Mouse (Mus musculus): ENCODE data around the gene Gm6525.

The Gm6525 gene

DNA sequence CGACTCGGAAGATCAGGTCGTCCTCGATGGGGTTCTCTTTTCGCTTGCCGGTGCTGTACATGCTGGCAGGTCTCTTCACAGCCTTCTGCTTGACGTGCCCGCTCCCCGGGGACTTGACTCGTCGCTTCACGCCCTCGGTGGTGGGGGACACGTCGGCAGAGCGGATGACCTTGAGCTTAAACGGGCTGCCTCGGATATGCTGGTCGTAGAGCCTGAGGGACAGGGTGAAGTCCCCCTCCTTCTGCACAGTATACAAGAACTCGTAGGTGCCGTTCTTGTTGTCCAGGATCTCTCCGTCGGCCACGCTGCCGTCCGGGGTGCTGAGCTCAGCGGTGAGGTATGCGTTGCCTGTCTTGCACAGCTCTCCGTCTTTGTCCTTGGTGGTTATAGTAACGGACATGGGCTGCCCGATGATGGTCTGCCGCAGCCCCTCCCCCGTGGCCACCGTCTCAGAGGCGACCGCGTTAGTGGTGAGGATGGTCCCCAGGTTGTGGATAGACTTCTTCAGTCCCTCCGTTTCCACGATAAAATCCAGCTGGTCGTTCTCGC lies 16.7 kb downstream of the Gm6525 start:
- Histone ChIP-seq H3K27me3 (ENCODE audit: control insufficient read depth, insufficient read depth, low read length, poor library complexity, severe bottlenecking) (no peaks in the 10 kb centered on the region), H3K36me3 (ENCODE audit: control insufficient read depth, insufficient read depth, low read length, poor library complexity, severe bottlenecking) (no peaks in the 10 kb centered on the region)
- DNase-seq (ENCODE audit: low read depth, low spot score): peak; percentile 63

- no peak for DNase-seq (ENCODE audit: low read depth, low spot score)
Observed at GRCm38 (mm10) chr3:84191141-84191881, 17.4 kb downstream of the Gm6525 start.

DNA sequence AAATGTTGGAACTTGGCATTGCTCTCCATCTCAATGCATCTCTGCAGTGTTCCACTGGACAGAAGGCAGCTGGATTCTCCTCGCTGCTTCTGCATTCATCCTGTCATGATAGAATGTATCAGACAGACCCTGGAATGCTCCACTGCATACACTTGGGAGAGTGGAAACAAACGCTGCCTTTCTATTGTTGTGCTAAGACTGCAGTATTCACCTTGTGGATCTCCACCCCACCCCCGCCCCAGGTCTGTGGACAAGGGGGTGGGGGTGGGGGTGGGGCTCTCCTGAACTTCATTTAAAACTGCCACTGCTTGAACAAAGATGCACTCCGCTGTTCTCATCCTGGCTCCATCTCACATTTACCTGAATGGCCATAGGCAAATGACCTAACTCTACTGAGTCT lies 20.0 kb downstream of the Gm6525 start:
- no peak for DNase-seq (ENCODE audit: low read depth, low spot score)
- H3K27me3 ChIP-seq (ENCODE audit: control insufficient read depth, insufficient read depth, low read length, poor library complexity, severe bottlenecking): no peaks in the 10 kb centered on the region
- H3K36me3 ChIP-seq (ENCODE audit: control insufficient read depth, insufficient read depth, low read length, poor library complexity, severe bottlenecking): no peaks in the 10 kb centered on the region

More at GRCm38 (mm10) chr3:84191141-84191881, 17.4 kb downstream of the Gm6525 start:
- Histone ChIP-seq H3K27me3 (ENCODE audit: control insufficient read depth, insufficient read depth, low read length, poor library complexity, severe bottlenecking) (no peaks in the 10 kb centered on the region), H3K36me3 (ENCODE audit: control insufficient read depth, insufficient read depth, low read length, poor library complexity, severe bottlenecking) (no peaks in the 10 kb centered on the region)

GRCm38 (mm10) chr3:84198229-84198628 lies 24.3 kb downstream of the Gm6525 start:
- no peaks in the 10 kb centered on the region for H3K27me3 ChIP-seq (ENCODE audit: control insufficient read depth, insufficient read depth, low read length, poor library complexity, severe bottlenecking)
- no peak for DNase-seq (ENCODE audit: low read depth, low spot score)
- no peaks in the 10 kb centered on the region for H3K36me3 ChIP-seq (ENCODE audit: control insufficient read depth, insufficient read depth, low read length, poor library complexity, severe bottlenecking)

GRCm38 (mm10) chr3:84199516-84199915 lies 25.6 kb downstream of the Gm6525 start:
- no peaks in the 10 kb centered on the region for H3K36me3 ChIP-seq (ENCODE audit: control insufficient read depth, insufficient read depth, low read length, poor library complexity, severe bottlenecking)
- no peak for DNase-seq (ENCODE audit: low read depth, low spot score)
- no peaks in the 10 kb centered on the region for H3K27me3 ChIP-seq (ENCODE audit: control insufficient read depth, insufficient read depth, low read length, poor library complexity, severe bottlenecking)

DNA sequence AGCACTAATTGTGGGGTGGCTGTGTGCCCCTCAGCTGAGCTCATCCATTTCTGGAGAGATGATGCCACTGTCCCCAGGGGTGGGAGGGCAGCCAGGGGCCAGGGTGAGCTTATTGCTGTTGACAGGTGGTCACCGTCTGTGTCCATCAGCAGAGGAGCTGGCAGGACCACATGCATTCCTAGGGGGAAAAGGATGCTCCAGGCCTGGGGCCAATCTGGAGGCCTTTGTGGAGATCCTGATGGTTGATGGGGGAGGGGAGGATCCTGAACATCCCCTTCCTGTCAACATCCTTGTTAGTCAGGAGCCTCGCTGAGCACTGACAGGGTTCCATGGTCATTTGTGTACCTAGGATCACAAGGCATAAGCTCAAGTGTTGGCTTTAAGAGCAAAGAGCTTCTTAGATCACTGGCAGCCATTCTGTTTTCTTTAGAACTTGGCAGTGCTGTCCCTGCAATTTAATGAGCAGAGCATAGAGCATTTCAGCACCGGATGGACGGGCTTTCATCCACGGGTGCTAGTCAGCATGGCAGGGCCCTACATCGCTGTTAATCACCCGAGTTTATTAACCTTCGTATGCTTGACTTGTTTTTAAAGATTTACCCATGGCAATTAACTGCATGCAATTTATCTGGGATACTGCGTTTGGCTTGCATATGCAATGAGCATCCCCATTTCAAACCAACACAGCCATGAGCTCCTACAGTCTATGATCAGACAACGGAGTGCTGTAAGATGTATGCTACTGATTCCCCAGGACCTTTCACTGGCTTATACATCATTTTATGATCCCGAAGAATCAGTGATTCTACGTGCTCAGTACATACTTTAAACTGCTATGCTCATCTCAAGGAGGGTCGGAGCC lies 26.9 kb downstream of the Gm6525 start:
- Histone ChIP-seq H3K36me3 (ENCODE audit: control insufficient read depth, insufficient read depth, low read length, poor library complexity, severe bottlenecking) (no peaks in the 10 kb centered on the region), H3K27me3 (ENCODE audit: control insufficient read depth, insufficient read depth, low read length, poor library complexity, severe bottlenecking) (no peaks in the 10 kb centered on the region)
- DNase-seq (ENCODE audit: low read depth, low spot score): no peak

DNA sequence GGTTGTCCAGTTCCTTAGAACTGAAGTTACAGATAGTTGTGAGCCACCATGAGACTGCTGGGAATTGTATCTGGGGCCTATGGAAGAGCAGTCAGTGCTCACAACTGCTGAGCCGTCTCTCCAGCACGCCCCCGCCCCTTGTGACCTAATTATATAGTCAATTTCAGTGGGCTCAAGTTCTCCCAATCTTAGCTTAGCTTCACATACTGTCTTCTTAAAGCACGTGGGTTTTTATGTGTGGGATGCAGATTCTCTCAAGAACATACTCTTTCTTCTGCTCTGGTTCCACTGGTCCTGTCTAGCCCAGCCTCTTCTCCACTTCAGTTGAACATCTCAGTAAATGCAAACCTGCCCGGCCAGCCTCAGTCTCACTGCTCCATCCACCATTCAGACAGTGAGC lies 30.7 kb downstream of the Gm6525 start:
- H3K36me3 ChIP-seq (ENCODE audit: control insufficient read depth, insufficient read depth, low read length, poor library complexity, severe bottlenecking): no peaks in the 10 kb centered on the region
- no peak for DNase-seq (ENCODE audit: low read depth, low spot score)
- no peaks in the 10 kb centered on the region for H3K27me3 ChIP-seq (ENCODE audit: control insufficient read depth, insufficient read depth, low read length, poor library complexity, severe bottlenecking)

DNA sequence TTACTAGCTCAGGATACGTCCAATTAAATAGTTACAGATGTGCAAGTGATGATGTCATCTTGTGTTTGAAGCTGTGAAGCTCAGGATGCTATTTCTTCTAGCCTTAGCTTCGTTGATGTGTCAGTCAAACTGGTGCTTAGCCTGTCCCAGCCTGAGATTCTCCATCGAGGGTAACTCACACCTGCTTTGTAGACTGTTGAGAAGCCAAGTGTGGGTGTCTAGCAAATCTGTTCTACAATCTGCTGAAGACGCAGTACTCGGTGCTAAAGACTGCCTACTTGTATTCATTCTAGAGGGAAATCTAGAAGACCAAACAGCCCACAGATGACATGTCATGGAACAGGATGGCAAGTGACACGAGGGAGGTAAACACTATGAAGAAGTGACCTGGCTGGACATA lies 31.7 kb downstream of the Gm6525 start:
- no peak for DNase-seq (ENCODE audit: low read depth, low spot score)
- Histone ChIP-seq H3K36me3 (ENCODE audit: control insufficient read depth, insufficient read depth, low read length, poor library complexity, severe bottlenecking) (no peaks in the 10 kb centered on the region), H3K27me3 (ENCODE audit: control insufficient read depth, insufficient read depth, low read length, poor library complexity, severe bottlenecking) (no peaks in the 10 kb centered on the region)

- no peak for DNase-seq (ENCODE audit: low read depth, low spot score)
- no peaks in the 10 kb centered on the region for H3K36me3 ChIP-seq (ENCODE audit: control insufficient read depth, insufficient read depth, low read length, poor library complexity, severe bottlenecking)
- no peaks in the 10 kb centered on the region for H3K27me3 ChIP-seq (ENCODE audit: control insufficient read depth, insufficient read depth, low read length, poor library complexity, severe bottlenecking)
Observed at GRCm38 (mm10) chr3:84206106-84206505, 32.2 kb downstream of the Gm6525 start.

GRCm38 (mm10) chr3:84207366-84207765 lies 33.5 kb downstream of the Gm6525 start:
- Histone ChIP-seq H3K36me3 (ENCODE audit: control insufficient read depth, insufficient read depth, low read length, poor library complexity, severe bottlenecking) (no peaks in the 10 kb centered on the region), H3K27me3 (ENCODE audit: control insufficient read depth, insufficient read depth, low read length, poor library complexity, severe bottlenecking) (no peaks in the 10 kb centered on the region)
- no peak for DNase-seq (ENCODE audit: low read depth, low spot score)

- no peak for DNase-seq (ENCODE audit: low read depth, low spot score)
- Histone ChIP-seq H3K27me3 (ENCODE audit: control insufficient read depth, insufficient read depth, low read length, poor library complexity, severe bottlenecking) (no peaks in the 10 kb centered on the region), H3K36me3 (ENCODE audit: control insufficient read depth, insufficient read depth, low read length, poor library complexity, severe bottlenecking) (no peaks in the 10 kb centered on the region)
Observed at GRCm38 (mm10) chr3:84208475-84208874, 34.6 kb downstream of the Gm6525 start.

DNA sequence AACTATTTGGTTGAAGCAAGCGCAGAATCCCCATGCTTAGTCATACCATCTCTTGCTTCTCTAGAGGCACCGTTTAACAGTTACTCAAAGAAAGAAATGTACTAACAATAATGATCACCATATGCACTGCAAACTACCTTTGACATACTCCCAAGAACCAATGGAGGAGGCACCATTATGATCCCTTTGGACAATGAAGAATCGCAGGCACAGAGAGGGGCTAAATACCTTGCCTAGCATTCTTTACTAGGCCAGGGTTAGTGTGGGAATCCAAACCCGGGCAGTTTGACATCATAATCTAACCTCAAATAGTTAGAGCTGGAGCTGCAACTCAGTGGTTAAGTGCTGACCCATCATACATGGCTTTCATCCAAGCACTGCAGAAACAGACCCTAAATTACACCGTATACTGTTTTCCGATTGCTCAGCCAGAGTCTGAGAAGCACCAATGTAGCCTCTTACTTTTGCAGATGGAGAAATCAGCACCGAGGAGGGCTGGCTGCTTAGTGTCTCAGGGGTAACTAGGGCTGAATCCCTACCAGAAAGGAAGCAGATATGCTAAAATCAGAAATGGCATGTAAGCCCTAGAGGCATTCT lies 35.1 kb downstream of the Gm6525 start:
- no peaks in the 10 kb centered on the region for H3K27me3 ChIP-seq (ENCODE audit: control insufficient read depth, insufficient read depth, low read length, poor library complexity, severe bottlenecking)
- DNase-seq (ENCODE audit: low read depth, low spot score): no peak
- H3K36me3 ChIP-seq (ENCODE audit: control insufficient read depth, insufficient read depth, low read length, poor library complexity, severe bottlenecking): no peaks in the 10 kb centered on the region

- no peak for DNase-seq (ENCODE audit: low read depth, low spot score)
- H3K36me3 ChIP-seq (ENCODE audit: control insufficient read depth, insufficient read depth, low read length, poor library complexity, severe bottlenecking): no peaks in the 10 kb centered on the region
- no peaks in the 10 kb centered on the region for H3K27me3 ChIP-seq (ENCODE audit: control insufficient read depth, insufficient read depth, low read length, poor library complexity, severe bottlenecking)
Observed at GRCm38 (mm10) chr3:84211340-84211875, 37.5 kb downstream of the Gm6525 start.

GRCm38 (mm10) chr3:84214501-84214900 lies 40.6 kb downstream of the Gm6525 start:
- DNase-seq (ENCODE audit: low read depth, low spot score): no peak
- Histone ChIP-seq H3K27me3 (ENCODE audit: control insufficient read depth, insufficient read depth, low read length, poor library complexity, severe bottlenecking) (no peaks in the 10 kb centered on the region), H3K36me3 (ENCODE audit: control insufficient read depth, insufficient read depth, low read length, poor library complexity, severe bottlenecking) (no peaks in the 10 kb centered on the region)
